Mouse (Mus musculus) embryonic fibroblast, embryonic 13.5 days (primary cell): ENCODE measurements around the gene Mef2c.

Experiments
- CTCF ChIP-seq: IDR thresholded peaks from 2 replicates; pipeline ENCODE4 v1.5.1; 2011; ENCODE audit warnings: mild to moderate bottlenecking, control low read depth, low read length, moderate library complexity, borderline replicate concordance; ENCODE audit not compliant: insufficient read depth
- POLR2A ChIP-seq: IDR thresholded peaks from 2 replicates; pipeline ENCODE4 v1.6.1; 2011; ENCODE audit warnings: low read depth, mild to moderate bottlenecking, control low read depth, low read length, moderate library complexity

DNA sequence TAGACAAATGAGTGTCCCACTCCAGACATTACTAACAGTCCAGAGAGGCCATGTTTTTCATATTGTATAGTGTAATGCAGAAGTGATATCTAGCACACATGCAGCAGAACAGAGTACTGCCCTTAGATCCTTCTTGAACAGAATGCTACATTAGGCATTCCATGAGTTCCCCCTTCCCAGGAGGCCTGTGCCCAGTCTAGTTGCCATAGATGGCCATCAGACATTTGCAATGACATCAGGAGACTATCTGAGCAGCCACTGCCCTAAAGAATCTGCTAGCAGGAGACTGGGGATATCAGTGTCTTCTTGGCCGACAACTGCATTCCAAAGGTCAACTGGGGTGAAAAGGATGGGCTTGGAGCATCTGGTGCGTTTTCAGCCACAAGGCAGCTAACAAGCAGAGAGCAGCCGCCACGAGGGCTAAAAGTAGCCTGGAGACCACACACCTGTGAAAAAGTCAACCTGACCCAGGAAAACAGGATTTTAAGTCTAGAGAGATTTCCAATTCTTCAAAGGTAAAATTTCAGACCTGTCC is 11.2 kb downstream of the Mef2c start:
- TF ChIP-seq CTCF, result no peak
- no peak for TF ChIP-seq POLR2A
